Mouse (Mus musculus) CD4-positive naive resting alpha-beta T cell, adult 76 days (primary cell): ENCODE data around the gene Bzw2. TPM values are rescaled to one million over a fixed set of nuclear protein-coding genes. Genes with fewer than 3 reads are reported as not detected.

Experiments
- total RNA-seq: library from RNA; stranded (reverse); gene quantifications from one replicate; pipeline ENCODE4 v1.2.4, GENCODE M21; 2023

The Bzw2 gene
- total RNA-seq: 237 TPM

GRCm38 (mm10) chr12:36157638-36158308, at the start of gene Bzw2:
Gene Bzw2 (minus strand): TSS chr12:36158080.

GRCm38 (mm10) chr12:36156637-36157303, 1.1 kb downstream of the Bzw2 start, which contains the start of gene Ankmy2:
Gene Ankmy2 (plus strand): TSS chr12:36157114.

GRCm38 (mm10) chr12:36042348-36042778, 115.5 kb downstream of the Bzw2 start, which contains the start of gene Tspan13:
Gene Tspan13 (minus strand): TSS chr12:36042500.

Other genes starting within 250 kb of the Bzw2 start
- gene Agr3, start 232.5 kb downstream of the Bzw2 start, total RNA-seq: not detected
- not detected for gene Agr2, start 165.2 kb downstream of the Bzw2 start, total RNA-seq
- gene Tspan13, start 115.6 kb downstream of the Bzw2 start, total RNA-seq: 145 TPM
- 31.3 TPM for gene Ankmy2, start 966 bp downstream of the Bzw2 start, total RNA-seq
- not detected for gene Lrrc72, start 95.3 kb upstream of the Bzw2 start, total RNA-seq
- not detected for gene Sostdc1, start 156.1 kb upstream of the Bzw2 start, total RNA-seq
- gene Ispd, start 223.4 kb upstream of the Bzw2 start, total RNA-seq: 0.91 TPM
- not detected for gene D630036H23Rik, start 224.1 kb upstream of the Bzw2 start, total RNA-seq